Mouse (Mus musculus): ENCODE measurements around the gene Olfr698. TPM values are rescaled to one million over a fixed set of nuclear protein-coding genes. Genes with fewer than 3 reads are reported as not detected.
"Not testable (repeated sequence)": the region's sequence is repeated elsewhere in the genome, so short reads cannot be mapped to it uniquely, and the experiment has no call there.

Gene Olfr698
- polyA plus RNA-seq (2012; rRNA removed): not detected in 2 replicates

DNA sequence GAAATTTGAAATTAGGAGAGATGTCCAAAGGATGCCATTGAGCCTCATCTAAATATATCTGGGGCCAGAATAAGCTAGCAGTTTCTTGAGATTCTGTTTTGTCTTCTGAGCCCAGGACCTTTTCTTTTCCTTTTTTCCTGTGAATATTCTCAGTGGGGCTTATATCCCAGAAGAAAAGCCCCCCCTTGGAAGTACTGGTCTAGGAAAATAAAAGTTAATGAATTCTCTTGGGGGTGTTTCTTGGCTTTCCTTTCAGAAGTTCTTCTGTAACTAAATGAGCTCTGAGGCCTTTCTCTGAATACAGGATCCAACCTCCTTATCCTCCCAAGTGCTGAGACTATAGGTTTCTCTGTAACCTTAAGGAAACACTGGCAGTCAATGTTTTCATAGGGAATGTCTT is at the start of gene Olfr698:
Gene Olfr698 (minus strand): TSS at position 101 of the 400 bp plus-strand sequence.
- H3K4me3 ChIP-seq (ENCODE audit: low read depth, low read length): no peak within 1 kb of the TSS
- TF ChIP-seq CTCF (IDR thresholded peaks at IDR 0.05; ENCODE audit: extremely low read depth, insufficient read length, insufficient replicate concordance, low read depth, low read length): no peak
- no peak for TF ChIP-seq POLR2A (IDR thresholded peaks at IDR 0.05; ENCODE audit: low read depth, low read length)
- H3K36me3 ChIP-seq (ENCODE audit: control insufficient read depth, insufficient read depth, low read length): no peaks in the 10 kb centered on the region
- no peak within 1 kb of the TSS for H3K27ac ChIP-seq (ENCODE audit: insufficient read depth, low read depth, low read length)
- no peaks in the 10 kb centered on the region for H3K27me3 ChIP-seq (ENCODE audit: control insufficient read depth, insufficient read depth, low read length)
- H3K4me1 ChIP-seq (ENCODE audit: control insufficient read depth, insufficient read depth, insufficient read length, low read length): no peaks in the 10 kb centered on the region

DNA sequence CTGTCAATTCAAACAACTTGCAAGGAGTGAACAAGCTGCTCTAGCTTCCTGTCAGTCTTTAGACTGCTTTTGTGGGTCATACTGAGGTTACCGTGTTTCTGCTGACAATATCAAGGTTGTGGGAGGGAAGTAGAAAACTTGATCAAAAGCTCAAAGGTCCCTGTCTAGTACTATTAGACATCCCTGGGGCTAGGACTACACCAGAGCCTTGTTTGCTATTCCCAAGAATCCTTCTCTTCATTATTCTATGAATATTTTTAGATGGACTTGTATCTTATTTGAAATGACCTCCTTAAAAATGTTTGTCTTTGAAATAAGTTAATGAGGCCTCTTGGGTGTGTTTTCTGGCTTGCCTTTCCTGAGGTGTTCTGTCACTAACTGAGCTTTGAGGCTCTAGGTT is 37.9 kb upstream of the Olfr698 start, which contains the start of gene Olfr699:
Gene Olfr699 (minus strand): TSS at position 101 of the 400 bp plus-strand sequence.
- H3K4me1 ChIP-seq (ENCODE audit: control insufficient read depth, insufficient read depth, insufficient read length, low read length): no peaks in the 10 kb centered on the region
- H3K36me3 ChIP-seq (ENCODE audit: control insufficient read depth, insufficient read depth, low read length): no peaks in the 10 kb centered on the region
- H3K4me3 ChIP-seq (ENCODE audit: low read depth, low read length): no peak within 1 kb of the TSS
- TF ChIP-seq POLR2A (IDR thresholded peaks at IDR 0.05; ENCODE audit: low read depth, low read length) (no peak), CTCF (IDR thresholded peaks at IDR 0.05; ENCODE audit: extremely low read depth, insufficient read length, insufficient replicate concordance, low read depth, low read length) (no peak)
- 51% methylated on average over 1 of the region's 1 CpGs for WGBS
- H3K27ac ChIP-seq (ENCODE audit: insufficient read depth, low read depth, low read length): no peak within 1 kb of the TSS
- no peaks in the 10 kb centered on the region for H3K27me3 ChIP-seq (ENCODE audit: control insufficient read depth, insufficient read depth, low read length)

DNA sequence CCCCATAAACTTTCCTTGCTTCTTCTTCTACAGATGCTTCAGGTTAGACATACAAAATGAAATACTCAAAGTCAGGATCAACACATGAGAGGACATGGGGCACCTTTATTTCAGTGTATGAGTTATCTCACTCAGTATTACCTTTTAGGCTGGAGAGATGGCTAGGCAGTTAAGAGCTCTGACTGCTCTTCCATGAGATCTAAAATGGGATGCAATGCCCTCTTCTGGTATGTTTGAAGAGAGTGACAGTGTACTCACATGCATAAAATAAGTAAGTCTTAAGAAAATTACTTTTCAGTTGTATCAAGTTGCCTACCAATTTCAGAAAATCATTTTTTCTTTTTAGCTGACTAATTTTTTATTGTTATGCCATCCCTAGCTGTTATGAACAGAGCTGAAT is 33.1 kb upstream of the Olfr698 start:
- H3K4me1 ChIP-seq (ENCODE audit: control insufficient read depth, insufficient read depth, insufficient read length, low read length): no peaks in the 10 kb centered on the region
- no peaks in the 10 kb centered on the region for H3K27me3 ChIP-seq (ENCODE audit: control insufficient read depth, insufficient read depth, low read length)
- H3K4me3 ChIP-seq (ENCODE audit: low read depth, low read length): no peak overlapping the region
- TF ChIP-seq CTCF (IDR thresholded peaks at IDR 0.05; ENCODE audit: extremely low read depth, insufficient read length, insufficient replicate concordance, low read depth, low read length): no peak
- TF ChIP-seq POLR2A (IDR thresholded peaks at IDR 0.05; ENCODE audit: low read depth, low read length): no peak
- no peaks in the 10 kb centered on the region for H3K36me3 ChIP-seq (ENCODE audit: control insufficient read depth, insufficient read depth, low read length)
- no peak overlapping the region for H3K27ac ChIP-seq (ENCODE audit: insufficient read depth, low read depth, low read length)

DNA sequence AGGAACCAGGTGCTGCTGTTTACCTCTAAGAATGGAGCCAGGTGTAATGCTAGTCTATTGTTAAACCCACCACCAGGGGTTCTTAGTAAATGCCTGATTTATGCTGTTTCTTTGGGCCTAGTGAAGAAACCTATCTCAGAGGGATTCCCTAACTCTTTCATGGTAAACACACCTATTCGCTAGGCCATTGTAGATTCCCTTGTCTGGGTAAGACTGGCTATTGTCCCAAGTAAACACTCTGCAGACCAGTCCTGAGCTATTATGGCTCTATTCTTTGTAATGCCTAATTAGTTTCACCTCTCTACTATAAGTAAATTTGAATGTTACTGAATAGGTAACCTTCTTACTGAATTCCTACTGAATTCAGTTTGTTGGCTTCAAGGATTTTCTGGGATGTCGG is 5.8 kb upstream of the Olfr698 start:
- H3K27ac ChIP-seq (ENCODE audit: insufficient read depth, low read depth, low read length); H3K27me3 ChIP-seq (ENCODE audit: control insufficient read depth, insufficient read depth, low read length); H3K4me1 ChIP-seq (ENCODE audit: control insufficient read depth, insufficient read depth, insufficient read length, low read length); H3K36me3 ChIP-seq (ENCODE audit: control insufficient read depth, insufficient read depth, low read length); H3K4me3 ChIP-seq (ENCODE audit: low read depth, low read length): not testable (repeated sequence)
- WGBS: 94% methylated on average over 2 of the region's 2 CpGs

DNA sequence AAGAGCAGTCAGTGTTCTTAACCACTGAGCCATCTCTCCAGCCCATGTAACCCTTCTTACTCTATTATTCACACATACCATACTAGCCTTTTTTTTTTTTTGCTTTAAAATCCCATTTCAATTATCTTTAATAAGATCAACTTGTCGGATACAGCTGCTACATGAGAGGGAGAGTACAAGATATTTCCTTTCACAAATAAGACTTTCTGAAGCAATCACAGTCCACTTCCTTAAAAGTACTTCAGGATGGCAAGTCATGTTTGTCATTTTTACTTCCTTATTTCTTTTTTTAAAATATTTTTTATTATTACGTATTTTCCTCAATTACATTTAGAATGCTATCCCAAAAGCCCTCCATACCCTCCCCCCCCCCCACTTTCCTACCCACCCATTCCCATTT is 3.6 kb upstream of the Olfr698 start:
- TF ChIP-seq CTCF (IDR thresholded peaks at IDR 0.05; ENCODE audit: extremely low read depth, insufficient read length, insufficient replicate concordance, low read depth, low read length) (no peak), POLR2A (IDR thresholded peaks at IDR 0.05; ENCODE audit: low read depth, low read length) (no peak)
- Histone ChIP-seq H3K27me3 (ENCODE audit: control insufficient read depth, insufficient read depth, low read length) (no peaks in the 10 kb centered on the region), H3K36me3 (ENCODE audit: control insufficient read depth, insufficient read depth, low read length) (no peaks in the 10 kb centered on the region), H3K27ac (ENCODE audit: insufficient read depth, low read depth, low read length) (no peak overlapping the region), H3K4me1 (ENCODE audit: control insufficient read depth, insufficient read depth, insufficient read length, low read length) (no peaks in the 10 kb centered on the region), H3K4me3 (ENCODE audit: low read depth, low read length) (no peak overlapping the region)
- 88% methylated on average over 2 of the region's 2 CpGs for WGBS

DNA sequence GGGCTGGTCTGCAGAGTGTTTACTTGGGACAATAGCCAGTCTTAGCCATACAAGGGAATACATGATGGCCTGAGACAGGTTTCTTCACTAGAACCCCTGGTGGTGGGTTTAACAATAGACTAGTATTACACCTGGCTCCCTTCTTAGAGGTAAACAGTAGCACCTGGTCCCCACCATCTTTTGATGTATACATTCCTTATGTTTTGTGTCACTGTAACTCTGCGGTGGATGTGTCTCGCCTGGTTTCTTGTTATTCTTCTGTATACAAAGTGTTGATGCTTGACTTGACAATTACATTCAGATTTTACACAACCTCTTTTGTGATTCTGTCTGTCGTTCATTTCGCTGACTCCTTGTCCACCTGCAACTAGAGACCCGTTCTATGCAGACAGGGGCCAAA is 9.4 kb downstream of the Olfr698 start:
- no peak overlapping the region for H3K4me3 ChIP-seq (ENCODE audit: low read depth, low read length)
- H3K27me3 ChIP-seq (ENCODE audit: control insufficient read depth, insufficient read depth, low read length): no peaks in the 10 kb centered on the region
- H3K36me3 ChIP-seq (ENCODE audit: control insufficient read depth, insufficient read depth, low read length): no peaks in the 10 kb centered on the region
- WGBS: 93% methylated on average over 5 of the region's 5 CpGs
- no peaks in the 10 kb centered on the region for H3K4me1 ChIP-seq (ENCODE audit: control insufficient read depth, insufficient read depth, insufficient read length, low read length)
- no peak overlapping the region for H3K27ac ChIP-seq (ENCODE audit: insufficient read depth, low read depth, low read length)
- TF ChIP-seq CTCF (IDR thresholded peaks at IDR 0.05; ENCODE audit: extremely low read depth, insufficient read length, insufficient replicate concordance, low read depth, low read length) (no peak), POLR2A (IDR thresholded peaks at IDR 0.05; ENCODE audit: low read depth, low read length) (no peak)

DNA sequence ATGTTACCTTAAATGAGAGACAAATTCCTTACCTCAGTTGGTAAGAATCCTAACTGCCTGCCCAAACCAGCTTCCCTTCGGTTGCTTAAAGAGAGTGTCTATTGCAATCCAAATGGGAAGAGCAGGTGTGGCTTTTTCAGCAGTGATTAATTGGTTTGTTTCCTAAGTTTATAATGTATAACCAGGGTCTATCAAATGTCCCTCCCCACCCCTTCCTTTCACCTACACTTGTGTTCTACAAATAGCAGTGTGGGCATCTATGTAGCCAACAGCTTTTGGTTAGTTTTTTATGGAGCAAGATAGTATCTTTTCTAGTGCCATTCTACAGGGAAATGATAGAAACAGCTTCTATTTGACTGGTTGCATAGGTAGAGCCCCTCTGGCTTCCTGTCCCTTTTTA is 12.9 kb downstream of the Olfr698 start, which contains the start of gene Olfr697:
Gene Olfr697 (minus strand): TSS at position 101 of the 400 bp plus-strand sequence.
- no peak for TF ChIP-seq CTCF (IDR thresholded peaks at IDR 0.05; ENCODE audit: extremely low read depth, insufficient read length, insufficient replicate concordance, low read depth, low read length)
- no peak for TF ChIP-seq POLR2A (IDR thresholded peaks at IDR 0.05; ENCODE audit: low read depth, low read length)
- Histone ChIP-seq H3K4me1 (ENCODE audit: control insufficient read depth, insufficient read depth, insufficient read length, low read length) (no peaks in the 10 kb centered on the region), H3K4me3 (ENCODE audit: low read depth, low read length) (no peak within 1 kb of the TSS), H3K27me3 (ENCODE audit: control insufficient read depth, insufficient read depth, low read length) (no peaks in the 10 kb centered on the region), H3K27ac (ENCODE audit: insufficient read depth, low read depth, low read length) (no peak within 1 kb of the TSS), H3K36me3 (ENCODE audit: control insufficient read depth, insufficient read depth, low read length) (no peaks in the 10 kb centered on the region)
- 63% methylated on average over 1 of the region's 1 CpGs for WGBS

DNA sequence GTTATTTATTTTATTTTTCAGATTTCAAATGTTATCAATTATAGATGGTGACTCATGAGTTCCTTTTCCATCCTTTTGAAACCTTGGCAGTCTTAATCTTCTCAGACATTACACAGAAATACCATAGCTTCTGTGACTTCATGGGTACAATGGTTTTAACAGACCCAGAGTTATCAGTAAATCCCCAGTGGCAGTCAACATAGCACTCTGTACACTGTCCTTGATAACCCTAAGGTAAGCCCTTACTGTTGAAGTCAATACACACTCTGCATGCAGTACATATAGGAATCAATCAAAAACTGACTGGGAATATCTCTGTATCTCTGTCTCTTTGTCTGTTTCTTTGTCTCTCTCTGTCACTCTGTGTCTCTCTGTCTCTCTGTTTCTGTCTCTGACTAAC is 18.2 kb downstream of the Olfr698 start:
- no peak overlapping the region for H3K27ac ChIP-seq (ENCODE audit: insufficient read depth, low read depth, low read length)
- no peaks in the 10 kb centered on the region for H3K4me1 ChIP-seq (ENCODE audit: control insufficient read depth, insufficient read depth, insufficient read length, low read length)
- no peaks in the 10 kb centered on the region for H3K27me3 ChIP-seq (ENCODE audit: control insufficient read depth, insufficient read depth, low read length)
- H3K4me3 ChIP-seq (ENCODE audit: low read depth, low read length): no peak overlapping the region
- H3K36me3 ChIP-seq (ENCODE audit: control insufficient read depth, insufficient read depth, low read length): no peaks in the 10 kb centered on the region
- TF ChIP-seq CTCF (IDR thresholded peaks at IDR 0.05; ENCODE audit: extremely low read depth, insufficient read length, insufficient replicate concordance, low read depth, low read length) (no peak), POLR2A (IDR thresholded peaks at IDR 0.05; ENCODE audit: low read depth, low read length) (no peak)

Data from small intestine, adult 2 months (tissue).